In the genomic region with DNA sequence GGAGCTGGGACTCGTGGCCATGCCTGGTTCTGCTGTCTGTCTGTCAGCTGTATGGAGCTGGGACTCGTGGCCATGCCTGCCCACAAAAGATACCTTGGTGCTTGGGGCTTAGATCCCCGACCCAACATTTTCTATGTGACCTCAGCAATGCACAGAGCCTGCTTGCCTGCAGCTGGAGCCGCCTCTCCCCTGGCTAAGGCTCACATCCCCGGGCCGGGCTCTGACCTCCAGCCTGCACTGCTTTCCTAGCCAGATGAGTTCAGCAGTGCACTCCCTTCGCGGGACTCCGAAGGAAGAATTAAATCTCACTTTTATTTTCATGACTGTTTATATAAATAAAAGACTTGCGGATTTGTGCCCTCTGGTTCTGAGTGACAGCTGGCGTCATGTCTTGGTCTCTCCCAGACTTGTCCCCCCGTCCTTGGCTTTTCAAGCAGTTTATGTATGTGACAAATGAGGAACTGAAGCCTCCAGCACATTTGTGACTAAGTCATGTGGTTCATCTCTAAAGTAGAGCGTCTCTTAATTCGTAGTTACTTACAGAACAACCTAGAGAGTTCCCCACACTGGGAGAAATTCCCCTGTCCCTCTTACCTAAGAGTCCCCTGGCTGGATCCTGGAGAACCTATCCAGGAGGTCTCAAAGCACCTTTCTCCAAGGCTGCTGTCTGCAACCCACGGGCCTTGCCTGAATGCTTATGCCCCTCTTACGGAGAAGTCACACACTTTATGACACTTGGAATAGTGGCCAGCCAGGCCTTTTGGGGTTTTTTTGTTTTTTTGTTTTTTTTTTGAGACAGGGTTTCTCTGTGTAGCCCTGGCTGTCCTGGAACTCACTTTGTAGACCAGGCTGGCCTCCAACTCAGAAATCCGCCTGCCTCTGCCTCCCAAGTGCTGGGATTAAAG, we compare ENCODE assay signal across 28 mouse cellular contexts. TPM values are rescaled to one million over a fixed set of nuclear protein-coding genes. Genes with fewer than 3 reads are reported as not detected.
A peak's percentile ranks its signal among the peaks of the same experiment; 100 is the strongest.
DNase-seq lines count a peak whose midpoint lies in the region; ATAC-seq and TF ChIP-seq lines count a peak whose summit lies in the region.
"Had no signal": no experiment of that assay in that cellular context is flagged by ENCODE, and none has a peak within 500 bp of the region (broad histone marks: within the 10 kb centered on the region; RNA-seq: fewer than 3 reads in every experiment).

No protein-coding gene starts in this region.

- TF ChIP-seq POLR2A in cerebellum, adult 2 months (IDR thresholded peaks at IDR 0.05; ENCODE audit: borderline replicate concordance, insufficient read depth, low read length), result no peak

- peaks cover 11% of the 10 kb centered on the region; the same call in 1 of the 2 replicates for H3K4me1 ChIP-seq in stomach, embryonic 16.5 days (ENCODE audit: control insufficient read depth, insufficient read depth, low read length)
- H3K4me1 ChIP-seq in stomach, postnatal 0 days (replicated peaks; ENCODE audit: control insufficient read depth, insufficient read depth), result no peaks in the 10 kb centered on the region
- peaks cover 94% of the 10 kb centered on the region for H3K4me1 ChIP-seq in liver, embryonic 13.5 days (replicated peaks)
- H3K4me1 ChIP-seq in cerebellum, adult 2 months (ENCODE audit: control insufficient read depth, insufficient read depth, low read length), result no peaks in the 10 kb centered on the region

- H3K36me3 ChIP-seq in stomach, embryonic 16.5 days (ENCODE audit: control insufficient read depth, insufficient read depth, low read length), result no peaks in the 10 kb centered on the region
- no peaks in the 10 kb centered on the region for H3K36me3 ChIP-seq in stomach, postnatal 0 days (ENCODE audit: control insufficient read depth, insufficient read depth, low read length)
- H3K36me3 ChIP-seq in liver, embryonic 13.5 days, result no peaks in the 10 kb centered on the region
- H3K36me3 ChIP-seq in splenic B cell, adult 2 months (ENCODE audit: control insufficient read depth, insufficient read depth, low read length, poor library complexity, severe bottlenecking), result no peaks in the 10 kb centered on the region
- H3K36me3 ChIP-seq: forebrain, embryonic 15.5 days; heart, embryonic 12.5 days; kidney, embryonic 15.5 days had no signal

- TF ChIP-seq CTCF in stomach, postnatal 0 days (IDR thresholded peaks at IDR 0.05; ENCODE audit: low read depth), result no peak
- no peak for TF ChIP-seq CTCF in cerebellum, adult 2 months (IDR thresholded peaks at IDR 0.05; ENCODE audit: borderline replicate concordance, insufficient read depth, low read depth, low read length)

- TF ChIP-seq EP300 in stomach, postnatal 0 days (optimal IDR thresholded peaks at IDR 0.05), result no peak

- no peak for DNase-seq in stomach, postnatal 0 days (ENCODE audit: low spot score)
- peak; percentile 39 for DNase-seq in adipocyte (ENCODE audit: low spot score)
- no peak for DNase-seq in liver, embryonic 13.5 days
- peak; percentile 63 for DNase-seq in splenic B cell, adult 2 months (ENCODE audit: low read depth, low spot score)
- no peak for DNase-seq in layer of hippocampus, postnatal 14 days (ENCODE audit: low spot score in 2 of 2)
- no peak for DNase-seq in cerebellum, adult 2 months
- DNase-seq: cerebellum, adult 8-10 months; cerebellum, postnatal 36 days; gastrocnemius, postnatal 10 days; heart, adult 18-20 months; heart, postnatal 10 days; kidney, postnatal 36 days; right cerebral cortex, adult 18-20 months; thymus, adult 2 months; thymus, postnatal 4 days had no signal

- H3K9ac ChIP-seq in stomach, embryonic 16.5 days (ENCODE audit: low read length), result 0 out of 2 replicates have a peak overlapping the region, but pooled peaks have one; percentile 29
- no peak overlapping the region for H3K9ac ChIP-seq in stomach, postnatal 0 days (ENCODE audit: low read length)
- H3K9ac ChIP-seq in liver, embryonic 13.5 days, result 0 out of 2 replicates have a peak overlapping the region, but pooled peaks have one; percentile 19
- H3K9ac ChIP-seq: forebrain, embryonic 15.5 days; heart, embryonic 12.5 days; kidney, embryonic 15.5 days; liver, embryonic 14.5 days had no signal

- ATAC-seq in stomach, embryonic 16.5 days (ENCODE audit: insufficient read depth, low FRiP score), result no peak
- ATAC-seq in stomach, postnatal 0 days (ENCODE audit: low FRiP score, low TSS enrichment), result no peak
- no peak for ATAC-seq in liver, embryonic 13.5 days (ENCODE audit: low read depth)
- ATAC-seq: forebrain, embryonic 15.5 days; intestine, postnatal 0 days; lung, postnatal 0 days had no signal

- no peaks in the 10 kb centered on the region for H3K27me3 ChIP-seq in stomach, embryonic 16.5 days (ENCODE audit: control insufficient read depth, insufficient read depth, low read length)
- no peaks in the 10 kb centered on the region for H3K27me3 ChIP-seq in stomach, postnatal 0 days (ENCODE audit: control insufficient read depth, insufficient read depth, low read length)
- H3K27me3 ChIP-seq in liver, embryonic 13.5 days, result peaks cover 22% of the 10 kb centered on the region
- H3K27me3 ChIP-seq in splenic B cell, adult 2 months (ENCODE audit: control insufficient read depth, insufficient read depth, low read length, poor library complexity, severe bottlenecking), result no peaks in the 10 kb centered on the region
- no peaks in the 10 kb centered on the region for H3K27me3 ChIP-seq in cerebellum, adult 2 months (ENCODE audit: control insufficient read depth, insufficient read depth, low read length)

- H3K27ac ChIP-seq in stomach, embryonic 16.5 days (ENCODE audit: low read length), result no peak overlapping the region
- H3K27ac ChIP-seq in stomach, postnatal 0 days (replicated peaks), result no peak overlapping the region
- peak overlapping the region; percentile 95 for H3K27ac ChIP-seq in liver, embryonic 13.5 days
- H3K27ac ChIP-seq in cerebellum, adult 2 months (ENCODE audit: insufficient read depth, low read length), result no peak overlapping the region
- H3K27ac ChIP-seq: forebrain, embryonic 15.5 days; kidney, embryonic 15.5 days; left cerebral cortex, adult 2 months had no signal

- no peaks in the 10 kb centered on the region for H3K9me3 ChIP-seq in stomach, embryonic 16.5 days (replicated peaks; ENCODE audit: control insufficient read depth, low read length)
- H3K9me3 ChIP-seq in stomach, postnatal 0 days (ENCODE audit: control insufficient read depth, low read length), result no peaks in the 10 kb centered on the region
- H3K9me3 ChIP-seq in liver, embryonic 13.5 days (replicated peaks), result no peaks in the 10 kb centered on the region
- H3K9me3 ChIP-seq: forebrain, embryonic 15.5 days; heart, embryonic 12.5 days; kidney, embryonic 15.5 days had no signal

- no peak overlapping the region for H3K4me2 ChIP-seq in stomach, embryonic 16.5 days (ENCODE audit: low read depth, low read length)
- H3K4me2 ChIP-seq in stomach, postnatal 0 days (replicated peaks; ENCODE audit: low read depth), result no peak overlapping the region
- no peak overlapping the region for H3K4me2 ChIP-seq in liver, embryonic 13.5 days
- H3K4me2 ChIP-seq: forebrain, embryonic 15.5 days; heart, embryonic 12.5 days; kidney, embryonic 15.5 days; midbrain, embryonic 11.5 days had no signal

- no peak overlapping the region for H3K4me3 ChIP-seq in stomach, embryonic 16.5 days (replicated peaks; ENCODE audit: low read length)
- no peak overlapping the region for H3K4me3 ChIP-seq in stomach, postnatal 0 days (ENCODE audit: low read depth, low read length)
- H3K4me3 ChIP-seq in liver, embryonic 13.5 days (replicated peaks), result no peak overlapping the region
- H3K4me3 ChIP-seq in cerebellum, adult 2 months (replicated peaks; ENCODE audit: insufficient read depth, low read depth, low read length), result no peak overlapping the region
- H3K4me3 ChIP-seq: forebrain, embryonic 15.5 days; heart, embryonic 12.5 days; kidney, embryonic 15.5 days; left cerebral cortex, adult 2 months had no signal

- 62% methylated on average over 17 of the region's 17 CpGs for WGBS in stomach, embryonic 16.5 days
- WGBS in stomach, postnatal 0 days, result 54% methylated on average over 17 of the region's 17 CpGs
- 68% methylated on average over 17 of the region's 17 CpGs for WGBS in liver, embryonic 13.5 days (ENCODE audit: insufficient replicate concordance)
- 89% methylated on average over 17 of the region's 17 CpGs for WGBS in cerebellum, adult 2 months

RNA-seq across cellular contexts. Expression of a gene that starts 4.3 kb away (rescaled TPM):
- polyA plus RNA-seq in stomach, embryonic 16.5 days (2015; fragmentation: Nextera tagmentation; extraction: Ambion mirVana), result 6.0 and 8.7 TPM in 2 replicates
- 9.6 and 9.7 TPM in 2 replicates for polyA plus RNA-seq in stomach, postnatal 0 days (2015; fragmentation: Nextera tagmentation; extraction: Ambion mirVana)
- 1.9 and 2.1 TPM in 2 replicates for polyA plus RNA-seq in liver, embryonic 13.5 days (2015; fragmentation: Nextera tagmentation; extraction: Ambion mirVana)
- total RNA-seq in layer of hippocampus, postnatal 14 days (2021), result 1 to 10 TPM; 6.3 to 9.1 TPM
- 5.1 and 5.6 TPM in 2 replicates for polyA plus RNA-seq in cerebellum, adult 2 months (2012; rRNA removed)

RNA-seq across cellular contexts. Expression of a gene that starts 13.9 kb away (rescaled TPM):
- 0.14 and 0.32 TPM in 2 replicates for polyA plus RNA-seq in stomach, embryonic 16.5 days (2015; fragmentation: Nextera tagmentation; extraction: Ambion mirVana)
- polyA plus RNA-seq in stomach, postnatal 0 days (2015; fragmentation: Nextera tagmentation; extraction: Ambion mirVana), result 0.05 and 0.11 TPM in 2 replicates
- 0.51 and 0.60 TPM in 2 replicates for polyA plus RNA-seq in liver, embryonic 13.5 days (2015; fragmentation: Nextera tagmentation; extraction: Ambion mirVana)
- total RNA-seq in layer of hippocampus, postnatal 14 days (2021), result not detected
- 0.03 TPM in 1 of 2 replicates, not detected in the other for polyA plus RNA-seq in cerebellum, adult 2 months (2012; rRNA removed)
- total RNA-seq: gastrocnemius, postnatal 10 days; heart, postnatal 10 days; left cerebral cortex, adult 2 months had no signal
- polyA plus RNA-seq: forebrain, embryonic 15.5 days; heart, embryonic 12.5 days; hindbrain, embryonic 11.5 days; kidney, embryonic 15.5 days; limb, embryonic 11.5 days; midbrain, embryonic 11.5 days had no signal

RNA-seq across cellular contexts. Expression of a gene that starts 35.1 kb away (rescaled TPM):
- polyA plus RNA-seq in stomach, embryonic 16.5 days (2015; fragmentation: Nextera tagmentation; extraction: Ambion mirVana), result 1.0 and 1.1 TPM in 2 replicates
- polyA plus RNA-seq in stomach, postnatal 0 days (2015; fragmentation: Nextera tagmentation; extraction: Ambion mirVana), result 0.61 and 1.1 TPM in 2 replicates
- 0.02 TPM in 1 of 2 replicates, not detected in the other for polyA plus RNA-seq in liver, embryonic 13.5 days (2015; fragmentation: Nextera tagmentation; extraction: Ambion mirVana)
- total RNA-seq in layer of hippocampus, postnatal 14 days (2021), result under 1 TPM; 0.69 to 0.78 TPM
- polyA plus RNA-seq in cerebellum, adult 2 months (2012; rRNA removed), result 0.15 and 0.41 TPM in 2 replicates
- polyA plus RNA-seq: forebrain, embryonic 15.5 days; hindbrain, embryonic 11.5 days; midbrain, embryonic 11.5 days; midbrain, postnatal 0 days; neural tube, embryonic 14.5 days had no signal

RNA-seq across cellular contexts. Expression of a gene that starts 35.7 kb away (rescaled TPM):
- 36.5 and 36.9 TPM in 2 replicates for polyA plus RNA-seq in stomach, embryonic 16.5 days (2015; fragmentation: Nextera tagmentation; extraction: Ambion mirVana)
- polyA plus RNA-seq in stomach, postnatal 0 days (2015; fragmentation: Nextera tagmentation; extraction: Ambion mirVana), result 35.1 and 38.5 TPM in 2 replicates
- 6.0 and 6.2 TPM in 2 replicates for polyA plus RNA-seq in liver, embryonic 13.5 days (2015; fragmentation: Nextera tagmentation; extraction: Ambion mirVana)
- total RNA-seq in layer of hippocampus, postnatal 14 days (2021), result 10 to 100 TPM; 29.4 to 30.6 TPM
- 33.3 and 34.1 TPM in 2 replicates for polyA plus RNA-seq in cerebellum, adult 2 months (2012; rRNA removed)

Comparison
In these comparisons a context has a peak if more than half of its experiments do, and no peak if none do; other contexts are left out.
1. DNase-seq: peak in adipocyte (single experiment) and splenic B cell, adult 2 months (single experiment); none in stomach, postnatal 0 days (single experiment), liver, embryonic 13.5 days (single experiment), layer of hippocampus, postnatal 14 days (0 of 2) and cerebellum, adult 2 months (0 of 2).